Mouse (Mus musculus) embryonic facial prominence, embryonic 11.5 days (tissue): Measurements from ENCODE around the gene Ptprr. TPM values are rescaled to one million over a fixed set of nuclear protein-coding genes. Genes with fewer than 3 reads are reported as not detected.

Experiments used
- ATAC-seq: fragments of 200-750 bp; cut with Nextera tagmentation; replicated peaks from 2 replicates; pipeline ENCODE4 v1.8.0; 2017; ENCODE audit warnings: low read depth; ENCODE audit not compliant: insufficient number of reproducible peaks, low FRiP score, low TSS enrichment
- DNase-seq: peaks from one replicate; pipeline ENCODE4 v3.0.0-alpha.2; 2015; ENCODE audit warnings: low spot score
- H3K27ac ChIP-seq: fragments of 300-500 bp; sonication (generic); replicated peaks from 2 replicates; pipeline ENCODE4 v1.5.1; 2014; ENCODE audit warnings: mild to moderate bottlenecking, low read depth, low read length, control low read depth
- H3K27me3 ChIP-seq: fragments of 300-500 bp; sonication (generic); 2 replicates; pipeline ENCODE4 v1.6.1; 2014; ENCODE audit warnings: mild to moderate bottlenecking, low read length, moderate library complexity, mixed read lengths; ENCODE audit not compliant: control insufficient read depth, insufficient read depth
- H3K36me3 ChIP-seq: fragments of 300-500 bp; sonication (generic); replicated peaks from 2 replicates; pipeline ENCODE4 v1.6.1; 2014; ENCODE audit warnings: low read depth, mild to moderate bottlenecking, low read length, moderate library complexity, mixed read lengths; ENCODE audit not compliant: control insufficient read depth, insufficient read depth
- H3K4me1 ChIP-seq: fragments of 300-500 bp; sonication (generic); 2 replicates; pipeline ENCODE4 v1.6.1; 2014; ENCODE audit warnings: low read length, mixed read lengths; ENCODE audit not compliant: control insufficient read depth, insufficient read depth
- H3K4me2 ChIP-seq: fragments of 300-500 bp; sonication (generic); 2 replicates; pipeline ENCODE4 v1.6.1; 2014; ENCODE audit warnings: low read depth, mild to moderate bottlenecking, control low read depth, low read length, moderate library complexity
- H3K4me3 ChIP-seq: fragments of 300-500 bp; sonication (generic); 2 replicates; pipeline ENCODE4 v1.5.1; 2014; ENCODE audit warnings: low read depth, low read length, control low read depth
- H3K9ac ChIP-seq: fragments of 300-500 bp; sonication (generic); replicated peaks from 2 replicates; pipeline ENCODE4 v1.6.1; 2014; ENCODE audit warnings: mild to moderate bottlenecking, control low read depth, low read length
- H3K9me3 ChIP-seq: fragments of 300-500 bp; sonication (generic); replicated peaks from 2 replicates; pipeline ENCODE4 v1.6.1; 2016; ENCODE audit warnings: mild to moderate bottlenecking, low read length, inconsistent platforms, mixed read lengths; ENCODE audit not compliant: control insufficient read depth
- WGBS: fragments of 180-500 bp; shearing (Covaris S2); extraction: QIAGEN DNeasy Blood & Tissue Kit; methylation state at CpG from one replicate; pipeline ENCODE4 v1.1.7; 2014; 5-methylcytosine and 5-hydroxymethylcytosine counted together
- polyA plus RNA-seq: library from polyadenylated mRNA; unstranded; fragments of >200 nt; fragmentation: Nextera tagmentation; extraction: Ambion mirVana; gene quantifications from 2 replicates; pipeline ENCODE4 v1.2.1, GENCODE M21; 2014

The Ptprr gene
- polyA plus RNA-seq, 1 experiment from 2014 or later = 2.1 TPM

- no peak overlapping the region for H3K4me3 ChIP-seq
- H3K36me3 ChIP-seq = no peaks in the 10 kb centered on the region
- H3K27me3 ChIP-seq = no peaks in the 10 kb centered on the region
- DNase-seq (no peak), ATAC-seq (no peak)
- no peak overlapping the region for H3K27ac ChIP-seq
- 75% methylated on average over 5 of the region's 5 CpGs for WGBS
- no peak overlapping the region for H3K4me2 ChIP-seq
- H3K9me3 ChIP-seq = no peaks in the 10 kb centered on the region
- no peaks in the 10 kb centered on the region for H3K4me1 ChIP-seq
- H3K9ac ChIP-seq = no peak overlapping the region
These were observed 243.5 kb downstream of the Ptprr start for GRCm38 (mm10) chr10:116261559-116261958.

- Histone ChIP-seq H3K4me2 (no peak overlapping the region), H3K9ac (no peak overlapping the region), H3K27me3 (no peaks in the 10 kb centered on the region), H3K36me3 (no peaks in the 10 kb centered on the region), H3K27ac (no peak overlapping the region), H3K9me3 (no peaks in the 10 kb centered on the region), H3K4me3 (no peak overlapping the region), H3K4me1 (no peaks in the 10 kb centered on the region)
- 81% methylated on average over 11 of the region's 11 CpGs for WGBS
- ATAC-seq (no peak), DNase-seq (no peak)
These were observed 246.5 kb downstream of the Ptprr start for GRCm38 (mm10) chr10:116264521-116264920.

DNA sequence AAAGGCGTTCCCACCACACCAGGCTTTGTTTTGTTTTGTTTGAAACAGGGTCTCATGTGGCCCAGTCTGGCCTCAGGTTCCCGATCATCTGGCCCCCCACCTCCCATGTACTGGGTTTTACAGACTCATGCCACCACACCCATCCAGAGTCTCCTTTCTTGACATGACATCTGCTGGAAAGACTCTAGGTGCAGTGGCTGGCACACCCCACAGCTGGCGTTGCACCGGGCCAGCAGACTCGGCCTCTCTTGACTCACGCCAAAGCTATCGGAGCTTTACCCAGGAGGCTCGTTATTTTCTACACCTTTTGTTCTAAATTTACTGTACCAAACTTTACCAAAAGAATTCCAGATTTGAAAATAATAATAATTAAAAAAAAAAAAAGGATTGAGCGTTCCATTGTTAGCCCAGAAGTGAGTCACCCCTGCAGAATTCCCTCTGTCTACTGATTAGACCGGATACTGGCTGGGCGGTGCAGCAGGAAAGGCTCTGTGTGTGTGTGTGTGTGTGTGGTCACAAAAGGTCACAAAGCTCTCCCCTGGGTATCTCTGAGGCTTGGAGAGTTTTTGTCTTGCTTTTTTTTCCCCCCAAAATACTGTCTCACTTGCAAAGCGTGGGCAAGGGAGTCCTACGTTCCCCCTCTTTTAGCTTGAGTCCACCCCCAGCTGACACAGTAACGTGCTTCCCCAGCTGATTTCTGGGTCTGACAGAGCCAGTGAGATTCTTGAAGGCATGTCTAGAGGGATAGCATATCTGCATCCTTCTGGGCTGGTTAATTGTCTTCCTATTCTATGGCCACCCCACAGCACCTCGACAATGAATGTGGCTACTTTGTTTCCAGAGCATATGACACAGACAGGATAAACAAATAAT lies 248.8 kb downstream of the Ptprr start:
- no peak for ATAC-seq
- H3K36me3 ChIP-seq = no peaks in the 10 kb centered on the region
- no peak overlapping the region for H3K9ac ChIP-seq
- H3K4me1 ChIP-seq = no peaks in the 10 kb centered on the region
- WGBS = 79% methylated on average over 15 of the region's 15 CpGs
- H3K27me3 ChIP-seq = no peaks in the 10 kb centered on the region
- no peaks in the 10 kb centered on the region for H3K9me3 ChIP-seq
- no peak overlapping the region for H3K4me3 ChIP-seq
- DNase-seq = no peak
- no peak overlapping the region for H3K4me2 ChIP-seq
- no peak overlapping the region for H3K27ac ChIP-seq

GRCm38 (mm10) chr10:116267434-116267822 lies 249.4 kb downstream of the Ptprr start:
- Histone ChIP-seq H3K9me3 (no peaks in the 10 kb centered on the region), H3K27me3 (no peaks in the 10 kb centered on the region), H3K4me2 (no peak overlapping the region), H3K36me3 (no peaks in the 10 kb centered on the region), H3K27ac (no peak overlapping the region), H3K4me1 (no peaks in the 10 kb centered on the region), H3K9ac (no peak overlapping the region), H3K4me3 (no peak overlapping the region)
- 79% methylated on average over 4 of the region's 4 CpGs for WGBS
- ATAC-seq (no peak), DNase-seq (no peak)

DNA sequence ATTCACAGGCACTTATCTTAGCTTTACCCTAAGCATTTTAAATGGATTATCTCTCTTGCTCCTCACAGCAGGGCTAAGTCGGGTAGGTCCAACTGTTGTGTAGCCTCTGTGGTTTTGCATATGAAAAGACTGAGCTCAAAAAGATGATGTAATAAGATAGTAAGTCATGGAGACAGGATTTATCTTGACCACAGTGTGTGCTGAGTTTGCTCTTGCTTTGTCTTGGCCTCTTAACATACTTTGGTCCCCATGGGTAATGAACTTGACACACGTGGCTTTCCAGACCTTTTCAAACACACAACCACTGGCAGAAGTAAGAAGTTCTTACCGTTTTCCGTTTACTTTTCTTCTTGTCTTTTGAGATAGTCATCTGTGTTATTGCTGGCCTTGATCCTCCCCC lies 250.3 kb downstream of the Ptprr start:
- H3K27me3 ChIP-seq = no peaks in the 10 kb centered on the region
- H3K4me1 ChIP-seq = no peaks in the 10 kb centered on the region
- H3K4me2 ChIP-seq = no peak overlapping the region
- no peak for DNase-seq
- no peaks in the 10 kb centered on the region for H3K36me3 ChIP-seq
- H3K4me3 ChIP-seq = no peak overlapping the region
- H3K9ac ChIP-seq = no peak overlapping the region
- H3K9me3 ChIP-seq = no peaks in the 10 kb centered on the region
- 65% methylated on average over 4 of the region's 4 CpGs for WGBS
- no peak for ATAC-seq
- H3K27ac ChIP-seq = no peak overlapping the region

DNA sequence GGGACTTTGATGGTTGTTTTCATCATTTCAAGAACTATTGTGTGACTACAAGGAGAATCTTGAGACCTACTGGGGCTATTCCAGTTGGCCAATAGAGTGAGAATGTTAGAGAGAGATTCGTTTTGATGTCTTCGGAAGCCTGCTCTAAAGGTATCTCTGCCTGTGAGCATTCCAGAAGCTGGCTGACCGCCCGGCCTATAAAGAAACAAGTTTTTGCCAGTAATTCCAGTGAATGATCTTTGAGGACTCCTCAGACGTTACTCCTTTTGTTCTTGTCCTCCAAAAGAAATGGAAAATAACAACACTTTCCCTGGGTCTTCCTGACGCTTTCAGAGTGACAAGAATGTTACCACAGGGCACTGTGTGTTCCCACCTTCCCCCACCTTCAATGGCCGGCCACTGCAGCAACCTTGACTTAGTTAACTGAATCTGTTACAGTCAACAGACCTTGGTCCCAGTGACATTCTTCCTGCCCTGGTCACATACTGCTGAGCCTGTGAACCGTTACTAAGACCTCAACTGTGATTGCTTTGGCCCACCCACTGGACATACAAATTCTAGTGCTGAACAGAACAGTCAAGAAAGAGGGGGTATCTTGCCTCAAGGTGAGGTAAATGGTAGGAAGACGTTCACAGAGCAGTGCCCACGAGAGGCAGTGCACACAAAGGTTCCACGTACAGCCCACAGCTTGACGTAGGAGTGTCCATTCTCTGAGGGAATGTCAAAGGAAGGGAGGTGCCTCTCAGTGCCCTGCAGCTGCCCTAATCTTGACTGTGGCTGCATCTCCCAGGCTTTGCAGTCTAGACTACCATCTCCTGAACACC lies 252.8 kb downstream of the Ptprr start:
- Histone ChIP-seq H3K4me3 (no peak overlapping the region), H3K9ac (no peak overlapping the region), H3K27me3 (no peaks in the 10 kb centered on the region), H3K4me1 (no peaks in the 10 kb centered on the region), H3K27ac (no peak overlapping the region), H3K9me3 (no peaks in the 10 kb centered on the region), H3K4me2 (no peak overlapping the region), H3K36me3 (no peaks in the 10 kb centered on the region)
- WGBS = 77% methylated on average over 12 of the region's 12 CpGs
- no peak for ATAC-seq
- DNase-seq = no peak

DNA sequence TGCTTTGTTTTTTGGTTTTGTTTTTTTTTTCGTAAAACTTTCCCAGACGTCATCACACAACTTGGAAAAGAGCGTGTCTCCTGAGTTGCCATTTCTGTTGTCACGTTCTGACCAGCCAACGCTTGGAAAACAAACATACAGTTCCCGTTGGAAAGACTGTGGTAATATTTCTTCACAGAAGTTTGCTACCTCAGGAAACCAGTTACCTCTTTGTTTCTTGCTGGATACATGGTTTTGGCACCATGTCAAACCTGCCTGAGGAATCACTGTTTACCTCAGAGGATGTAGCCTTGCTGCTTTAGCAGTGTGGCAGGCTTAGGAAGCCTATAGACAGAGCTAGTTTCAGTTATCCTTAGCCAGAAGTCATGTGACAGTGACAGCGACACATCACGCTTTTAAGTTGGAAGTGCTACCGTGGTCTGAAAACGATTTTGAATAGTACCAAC lies 253.5 kb downstream of the Ptprr start:
- ATAC-seq (no peak), DNase-seq (no peak)
- Histone ChIP-seq H3K9ac (no peak overlapping the region), H3K27me3 (no peaks in the 10 kb centered on the region), H3K4me2 (no peak overlapping the region), H3K27ac (no peak overlapping the region), H3K9me3 (no peaks in the 10 kb centered on the region), H3K36me3 (no peaks in the 10 kb centered on the region), H3K4me3 (no peak overlapping the region), H3K4me1 (no peaks in the 10 kb centered on the region)
- WGBS = 89% methylated on average over 10 of the region's 10 CpGs

DNA sequence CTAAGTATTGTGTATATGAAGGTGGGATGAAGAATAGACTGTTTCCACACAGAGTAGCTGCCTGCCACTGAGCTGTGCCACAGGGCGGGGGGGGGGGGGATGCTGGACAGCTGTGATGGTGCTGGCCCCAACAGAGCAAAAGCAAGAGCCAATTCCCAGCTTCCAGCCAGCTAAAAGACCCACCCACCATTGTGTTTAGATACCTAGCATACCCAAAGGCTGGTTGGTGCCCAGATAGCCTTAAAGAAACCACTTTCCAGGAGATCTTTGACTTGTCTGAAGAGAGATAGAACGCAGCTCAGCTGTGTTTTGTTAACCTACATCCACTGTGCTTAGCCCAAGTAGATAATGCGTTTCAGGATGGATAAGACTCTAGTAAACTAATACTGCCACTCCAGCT lies 254.1 kb downstream of the Ptprr start:
- Histone ChIP-seq H3K4me1 (no peaks in the 10 kb centered on the region), H3K9me3 (no peaks in the 10 kb centered on the region), H3K27me3 (no peaks in the 10 kb centered on the region), H3K4me3 (no peak overlapping the region), H3K9ac (no peak overlapping the region), H3K27ac (no peak overlapping the region), H3K4me2 (no peak overlapping the region), H3K36me3 (no peaks in the 10 kb centered on the region)
- ATAC-seq (no peak), DNase-seq (no peak)
- 81% methylated on average over 3 of the region's 3 CpGs for WGBS
